Mouse (Mus musculus) forebrain, postnatal 0 days (tissue): ENCODE measurements around the gene Amigo2. TPM values are rescaled to one million over a fixed set of nuclear protein-coding genes. Genes with fewer than 3 reads are reported as not detected.
A peak's percentile ranks its signal among the peaks of the same experiment; 100 is the strongest.

ENCODE experiments used
- ATAC-seq: fragments of 200-750 bp; cut with Nextera tagmentation; 2 replicates; pipeline ENCODE4 v1.8.0; 2017; ENCODE audit warnings: mild to moderate bottlenecking, moderate library complexity
- DNase-seq: peaks from one replicate; pipeline ENCODE4 v3.0.0-alpha.2; 2015
- H3K27ac ChIP-seq: fragments of 300-500 bp; sonication (generic); 2 replicates; pipeline ENCODE4 v1.5.1; 2014; ENCODE audit warnings: low read depth, mild to moderate bottlenecking, antibody characterized with exemption, low read length, moderate library complexity, mixed read lengths
- H3K27me3 ChIP-seq: fragments of 300-500 bp; sonication (generic); 2 replicates; pipeline ENCODE4 v1.6.1; 2014; ENCODE audit warnings: mild to moderate bottlenecking, low read length, mixed read lengths; ENCODE audit not compliant: insufficient read depth
- H3K36me3 ChIP-seq: fragments of 300-500 bp; sonication (generic); 2 replicates; pipeline ENCODE4 v1.6.1; 2014; ENCODE audit warnings: mild to moderate bottlenecking, moderate library complexity; ENCODE audit not compliant: insufficient read depth
- H3K4me1 ChIP-seq: fragments of 300-500 bp; sonication (generic); 2 replicates; pipeline ENCODE4 v1.6.1; 2014; ENCODE audit warnings: antibody characterized with exemption; ENCODE audit not compliant: insufficient read depth
- H3K4me2 ChIP-seq: fragments of 300-500 bp; sonication (generic); 2 replicates; pipeline ENCODE4 v1.6.1; 2014; ENCODE audit warnings: low read depth, mild to moderate bottlenecking, moderate library complexity
- H3K4me3 ChIP-seq: fragments of 300-500 bp; sonication (generic); 2 replicates; pipeline ENCODE4 v1.5.1; 2014; ENCODE audit warnings: low read depth, low read length, mixed read lengths
- H3K9ac ChIP-seq: fragments of 300-500 bp; sonication (generic); 2 replicates; pipeline ENCODE4 v1.6.1; 2014; ENCODE audit warnings: mild to moderate bottlenecking
- H3K9me3 ChIP-seq: fragments of 300-500 bp; sonication (generic); 2 replicates; pipeline ENCODE4 v1.6.1; 2016; ENCODE audit warnings: low read length
- CTCF ChIP-seq: sonication (generic); IDR thresholded peaks from 2 replicates; pipeline ENCODE4 v1.5.1; 2016; ENCODE audit warnings: antibody characterized with exemption, control low read depth, low read depth
- WGBS: fragments of 180-500 bp; shearing (Covaris S2); extraction: QIAGEN DNeasy Blood & Tissue Kit; methylation state at CpG from one replicate; pipeline ENCODE4 v1.1.7; 2014; 5-methylcytosine and 5-hydroxymethylcytosine counted together
- polyA plus RNA-seq: library from polyadenylated mRNA; unstranded; fragments of >200 nt; fragmentation: Nextera tagmentation; extraction: Ambion mirVana; gene quantifications from 2 replicates; pipeline ENCODE4 v1.2.1, GENCODE M21; 2015
- total RNA-seq: library from RNA; depleted of rRNA; stranded (reverse); fragments of >200 nt; gene quantifications from 2 replicates; pipeline ENCODE4 v1.2.3, GENCODE M21; 2014

The Amigo2 gene
- total and polyA plus RNA-seq, 2 experiments from 2014 or later: 8.7 to 15.7 TPM

DNA sequence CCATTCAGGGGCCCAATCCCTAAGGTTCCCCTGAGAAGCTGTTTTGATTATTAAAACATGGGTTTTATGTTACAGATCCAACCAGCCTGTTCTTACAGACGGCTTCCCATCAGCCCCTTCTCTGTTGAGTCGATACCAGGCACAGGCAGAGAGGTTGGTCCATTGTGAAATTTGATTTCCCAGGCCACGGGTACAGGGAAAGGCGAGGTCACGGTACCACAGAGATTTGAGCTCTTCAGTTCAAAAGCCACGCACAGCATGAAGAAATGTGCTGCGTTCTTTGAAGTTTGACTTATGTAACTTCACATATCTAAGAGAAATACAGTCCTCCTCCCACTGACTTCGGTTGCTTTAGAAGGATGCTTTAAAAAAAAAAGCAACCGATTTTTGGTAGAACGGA lies 39.6 kb upstream of the Amigo2 start:
- DNase-seq (no peak), ATAC-seq (no peak)
- H3K9me3 ChIP-seq: no peaks in the 10 kb centered on the region
- TF ChIP-seq CTCF: no peak
- no peak overlapping the region for H3K4me2 ChIP-seq
- H3K36me3 ChIP-seq: no peaks in the 10 kb centered on the region
- WGBS: 80% methylated on average over 10 of the region's 10 CpGs
- H3K4me1 ChIP-seq: no peaks in the 10 kb centered on the region; the same call in 1 of the 2 replicates
- H3K27ac ChIP-seq: no peak overlapping the region
- H3K9ac ChIP-seq: no peak overlapping the region
- no peaks in the 10 kb centered on the region for H3K27me3 ChIP-seq
- H3K4me3 ChIP-seq: no peak overlapping the region

- Histone ChIP-seq H3K27me3 (no peaks in the 10 kb centered on the region), H3K27ac (no peak overlapping the region), H3K4me3 (no peak overlapping the region), H3K9ac (no peak overlapping the region), H3K4me1 (no peaks in the 10 kb centered on the region; the same call in 1 of the 2 replicates), H3K9me3 (no peaks in the 10 kb centered on the region), H3K4me2 (no peak overlapping the region), H3K36me3 (no peaks in the 10 kb centered on the region)
- WGBS: 93% methylated on average over 10 of the region's 10 CpGs
- no peak for TF ChIP-seq CTCF
- ATAC-seq: no peak
- no peak for DNase-seq
Observed at GRCm38 (mm10) chr15:97285665-97286212, 38.7 kb upstream of the Amigo2 start.

- no peak overlapping the region for H3K27ac ChIP-seq
- no peaks in the 10 kb centered on the region for H3K36me3 ChIP-seq
- DNase-seq (no peak), ATAC-seq (no peak)
- no peak overlapping the region for H3K4me2 ChIP-seq
- H3K9me3 ChIP-seq: no peaks in the 10 kb centered on the region
- H3K4me1 ChIP-seq: no peaks in the 10 kb centered on the region; the same call in 1 of the 2 replicates
- TF ChIP-seq CTCF: no peak
- no peak overlapping the region for H3K9ac ChIP-seq
- WGBS: 90% methylated on average over 5 of the region's 5 CpGs
- H3K27me3 ChIP-seq: no peaks in the 10 kb centered on the region
- no peak overlapping the region for H3K4me3 ChIP-seq
Observed at GRCm38 (mm10) chr15:97284201-97284600, 37.1 kb upstream of the Amigo2 start.

DNA sequence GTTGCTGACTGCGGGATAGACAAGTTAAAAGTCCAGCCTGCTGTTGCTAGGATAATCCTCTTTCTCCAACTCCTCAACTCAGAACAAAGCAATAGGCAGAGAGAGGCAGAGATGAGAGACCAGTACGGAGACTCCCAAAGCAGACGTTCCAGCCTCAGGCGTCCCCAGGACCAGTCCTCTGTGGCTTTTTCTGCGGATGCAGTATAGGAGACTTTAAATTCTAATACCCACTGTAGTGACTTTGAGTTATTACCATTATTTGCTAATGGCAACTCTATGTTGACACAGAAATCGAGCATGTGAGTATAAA lies 35.4 kb upstream of the Amigo2 start:
- no peak for TF ChIP-seq CTCF
- H3K9me3 ChIP-seq: no peaks in the 10 kb centered on the region
- H3K4me1 ChIP-seq: no peaks in the 10 kb centered on the region; the same call in 1 of the 2 replicates
- 73% methylated on average over 6 of the region's 6 CpGs for WGBS
- H3K27me3 ChIP-seq: no peaks in the 10 kb centered on the region
- DNase-seq (no peak), ATAC-seq (peak; percentile 5; the same call in 1 of the 2 replicates)
- no peak overlapping the region for H3K4me2 ChIP-seq
- peaks cover 3% of the 10 kb centered on the region; the same call in 1 of the 2 replicates for H3K36me3 ChIP-seq
- H3K9ac ChIP-seq: no peak overlapping the region
- H3K27ac ChIP-seq: no peak overlapping the region
- no peak overlapping the region for H3K4me3 ChIP-seq

- peak; percentile 66 for ATAC-seq
- H3K4me1 ChIP-seq: no peaks in the 10 kb centered on the region; the same call in 1 of the 2 replicates
- DNase-seq: peak; percentile 41
- H3K27ac ChIP-seq: no peak overlapping the region
- H3K9me3 ChIP-seq: no peaks in the 10 kb centered on the region
- H3K36me3 ChIP-seq: peaks cover 3% of the 10 kb centered on the region; the same call in 1 of the 2 replicates
- TF ChIP-seq CTCF: no peak
- no peaks in the 10 kb centered on the region for H3K27me3 ChIP-seq
- no peak overlapping the region for H3K4me3 ChIP-seq
- WGBS: 55% methylated on average over 10 of the region's 10 CpGs
- no peak overlapping the region for H3K4me2 ChIP-seq
- H3K9ac ChIP-seq: no peak overlapping the region
Observed at GRCm38 (mm10) chr15:97281712-97282571, 34.9 kb upstream of the Amigo2 start.

DNA sequence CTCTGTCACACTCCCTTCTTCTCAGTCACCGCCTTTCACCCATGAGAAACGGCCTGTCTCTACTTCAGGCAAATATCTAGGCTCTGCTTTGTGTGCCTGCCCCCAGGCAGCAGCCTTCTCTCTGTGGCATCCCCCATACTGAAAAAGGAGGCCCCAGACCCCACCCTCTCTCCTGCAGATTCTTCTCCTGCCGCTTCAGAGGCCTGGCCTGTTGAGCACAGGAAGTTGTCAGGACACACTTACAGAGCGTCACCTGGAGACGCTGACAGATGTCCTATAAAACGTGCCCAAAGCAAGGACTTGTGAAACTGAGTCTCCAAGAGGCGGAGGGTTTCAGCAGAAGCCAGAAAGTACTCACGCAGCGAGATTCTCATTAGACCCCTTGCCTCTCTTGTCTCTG lies 33.7 kb upstream of the Amigo2 start:
- no peaks in the 10 kb centered on the region for H3K27me3 ChIP-seq
- H3K4me3 ChIP-seq: no peak overlapping the region
- no peak for TF ChIP-seq CTCF
- no peak overlapping the region for H3K4me2 ChIP-seq
- H3K9ac ChIP-seq: no peak overlapping the region
- no peak overlapping the region for H3K27ac ChIP-seq
- no peaks in the 10 kb centered on the region for H3K9me3 ChIP-seq
- no peak for ATAC-seq
- DNase-seq: no peak
- H3K4me1 ChIP-seq: peaks cover 6% of the 10 kb centered on the region; the same call in 1 of the 2 replicates
- WGBS: 74% methylated on average over 9 of the region's 9 CpGs
- H3K36me3 ChIP-seq: peaks cover 3% of the 10 kb centered on the region; the same call in 1 of the 2 replicates

GRCm38 (mm10) chr15:97280131-97280530 lies 33.0 kb upstream of the Amigo2 start:
- no peak overlapping the region for H3K4me3 ChIP-seq
- WGBS: 86% methylated on average over 8 of the region's 8 CpGs
- no peaks in the 10 kb centered on the region for H3K9me3 ChIP-seq
- no peak overlapping the region for H3K4me2 ChIP-seq
- DNase-seq (no peak), ATAC-seq (no peak)
- peaks cover 3% of the 10 kb centered on the region; the same call in 1 of the 2 replicates for H3K36me3 ChIP-seq
- no peak for TF ChIP-seq CTCF
- H3K4me1 ChIP-seq: peaks cover 6% of the 10 kb centered on the region; the same call in 1 of the 2 replicates
- H3K27ac ChIP-seq: no peak overlapping the region
- no peaks in the 10 kb centered on the region for H3K27me3 ChIP-seq
- no peak overlapping the region for H3K9ac ChIP-seq
